Mouse (Mus musculus) thymus, postnatal 0 days (tissue): ENCODE data around the gene Cd200. TPM values are rescaled to one million over a fixed set of nuclear protein-coding genes. Genes with fewer than 3 reads are reported as not detected.
"Not testable (repeated sequence)": the region's sequence is repeated elsewhere in the genome, so short reads cannot be mapped to it uniquely, and the experiment has no call there.

ENCODE experiments used
- DNase-seq: peaks from one replicate; pipeline ENCODE4 v3.0.0-alpha.2; 2015; ENCODE audit warnings: low spot score
- polyA plus RNA-seq: library from polyadenylated mRNA; unstranded; fragments of >200 nt; fragmentation: Nextera tagmentation; extraction: Ambion mirVana; gene quantifications from 2 replicates; pipeline ENCODE4 v1.2.1, GENCODE M21; 2015

Cd200 gene
- polyA plus RNA-seq: 63.7 and 79.1 TPM in 2 replicates

GRCm38 (mm10) chr16:45408425-45409063, at the start of gene Cd200:
Gene Cd200 (minus strand): TSS chr16:45409053.
- peak; percentile 43 for DNase-seq

DNA sequence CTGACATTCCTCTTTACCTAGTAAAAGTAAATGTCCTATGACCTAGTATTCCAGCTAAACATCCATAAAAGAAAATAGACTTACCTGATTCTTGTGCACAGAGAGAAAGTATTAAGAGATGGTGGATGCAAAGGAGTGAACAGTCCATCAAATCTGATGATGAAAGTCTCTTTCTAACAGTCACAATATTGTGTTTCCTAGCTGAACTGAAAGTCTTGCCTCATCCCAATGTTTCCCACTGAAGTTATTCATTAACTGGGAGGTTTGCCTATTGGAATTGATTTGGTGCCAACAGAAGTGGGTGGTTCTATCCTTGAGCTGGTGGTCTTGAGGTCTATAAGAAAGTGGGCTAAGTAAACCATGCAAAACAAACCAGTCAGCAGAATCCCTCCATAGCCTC, 45.9 kb upstream of the Cd200 start:
- DNase-seq: no peak

DNA sequence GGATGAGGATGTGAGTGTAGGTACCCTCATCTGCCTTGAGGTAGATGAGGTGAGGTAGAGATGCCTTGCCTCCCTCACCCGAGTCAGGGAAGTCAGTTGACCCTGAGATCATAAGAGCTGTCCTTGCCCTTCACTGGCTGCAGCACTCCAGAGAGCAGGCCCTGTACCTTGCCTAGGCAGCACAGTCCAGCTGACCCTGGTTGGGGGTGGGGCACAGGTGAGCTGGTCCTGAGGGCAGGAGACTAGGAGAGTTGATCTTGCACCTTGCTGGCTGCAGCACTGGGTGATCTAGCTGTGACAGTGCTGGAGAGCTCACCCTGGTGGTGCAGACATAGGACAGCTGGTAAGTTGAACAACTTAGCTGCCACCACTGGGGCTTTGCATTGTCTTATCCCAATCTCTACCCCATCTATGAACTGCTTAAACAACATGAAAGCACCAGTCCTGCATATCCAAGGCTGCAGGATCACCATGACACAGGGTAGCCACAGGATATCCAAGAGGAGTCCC, 28.4 kb upstream of the Cd200 start:
- no peak for DNase-seq

DNA sequence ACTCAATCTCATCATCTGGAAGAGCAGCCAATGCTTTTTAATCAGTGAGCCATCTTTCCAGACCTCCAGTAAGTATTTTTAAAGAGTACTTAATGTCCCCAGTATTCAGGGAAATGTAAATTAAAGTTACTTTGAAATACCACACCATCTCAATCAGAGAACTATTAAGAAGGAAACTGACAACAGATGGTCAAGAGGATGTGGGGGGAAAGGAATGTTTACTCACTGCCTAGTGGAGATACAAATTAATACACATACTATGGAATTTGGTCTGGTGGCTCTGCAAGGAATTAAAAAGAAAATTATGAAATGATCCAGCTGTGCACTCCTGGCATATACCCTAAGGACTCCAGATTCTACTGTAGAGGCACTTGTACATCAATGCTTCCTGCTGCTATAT, 26.7 kb upstream of the Cd200 start:
- no peak for DNase-seq

DNA sequence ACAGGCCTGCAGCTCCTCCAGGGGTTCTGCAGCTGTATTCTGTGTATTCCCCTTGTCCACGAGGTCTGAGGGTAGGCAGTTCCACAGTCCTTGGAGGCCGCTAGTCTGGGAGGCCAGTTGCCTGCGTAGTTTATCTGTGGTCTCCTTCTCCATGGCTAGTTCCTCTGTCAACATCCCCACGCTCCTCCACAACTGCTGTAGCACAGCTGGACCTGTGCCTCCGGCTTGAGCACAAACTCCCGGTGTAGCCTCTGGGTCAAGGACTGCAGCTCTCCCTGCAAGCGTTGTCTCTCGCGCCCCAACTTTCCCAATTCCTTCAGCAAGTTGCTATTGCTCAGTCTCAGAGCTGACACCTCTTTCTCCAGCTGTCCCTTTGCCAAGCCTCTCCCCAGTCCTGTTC, 18.8 kb upstream of the Cd200 start:
- DNase-seq: no peak

- DNase-seq: no peak
Measured at GRCm38 (mm10) chr16:45413497-45413896, 4.6 kb upstream of the Cd200 start.

DNA sequence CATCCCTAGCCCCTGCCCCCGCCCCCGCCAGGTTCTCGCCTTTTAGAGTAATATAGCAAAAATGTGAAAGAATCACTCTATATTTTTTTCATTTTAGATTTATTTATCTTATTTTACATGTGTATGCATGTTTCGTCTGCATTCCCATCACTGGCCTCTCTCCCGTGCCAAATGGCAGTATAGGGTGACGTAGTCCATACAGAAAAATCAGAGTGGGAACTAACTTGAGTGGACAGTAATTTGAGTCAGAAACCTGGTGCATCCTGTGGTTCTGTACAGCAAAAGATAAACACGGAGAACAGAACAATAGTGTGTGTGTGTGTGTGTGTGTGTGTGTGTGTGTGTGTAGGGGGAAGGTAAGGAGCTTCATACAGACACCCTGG, 202 bp upstream of the Cd200 start:
- DNase-seq: not testable (repeated sequence)

DNA sequence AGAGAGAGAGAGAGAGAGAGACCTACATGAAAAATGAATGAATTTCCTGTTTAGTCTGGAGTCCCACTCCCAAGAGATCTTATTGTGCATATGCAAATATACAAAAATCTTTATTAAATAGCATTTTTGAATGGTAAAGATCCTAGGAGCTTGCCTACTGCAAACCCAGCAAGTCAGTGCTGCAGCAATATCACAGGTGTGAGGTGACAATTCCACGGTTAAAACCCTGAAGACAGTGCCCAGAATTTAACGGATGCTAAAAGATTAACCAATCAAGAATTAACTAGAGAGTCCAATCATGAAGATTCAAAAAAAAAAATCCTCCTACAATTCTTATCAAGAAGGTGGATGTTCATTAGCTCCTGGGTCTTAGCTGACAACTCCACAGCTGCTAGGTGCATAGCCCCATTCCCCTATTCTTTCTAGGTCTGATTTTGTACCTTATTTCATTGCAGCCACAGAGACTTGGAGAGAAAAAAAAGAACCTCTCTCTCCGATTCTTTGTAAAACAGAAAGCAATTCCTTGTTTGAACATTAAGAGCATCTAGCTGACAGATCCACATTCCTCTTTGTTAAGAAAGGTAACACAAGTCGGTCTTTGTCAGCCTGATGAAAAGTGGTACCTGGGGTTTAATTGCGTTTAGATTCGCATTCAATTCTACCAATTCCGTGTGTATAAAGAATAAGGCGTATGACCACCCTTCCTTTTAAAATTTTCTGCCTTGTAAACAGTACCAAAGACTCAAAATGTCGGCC, 1.0 kb downstream of the Cd200 start:
- no peak for DNase-seq

DNA sequence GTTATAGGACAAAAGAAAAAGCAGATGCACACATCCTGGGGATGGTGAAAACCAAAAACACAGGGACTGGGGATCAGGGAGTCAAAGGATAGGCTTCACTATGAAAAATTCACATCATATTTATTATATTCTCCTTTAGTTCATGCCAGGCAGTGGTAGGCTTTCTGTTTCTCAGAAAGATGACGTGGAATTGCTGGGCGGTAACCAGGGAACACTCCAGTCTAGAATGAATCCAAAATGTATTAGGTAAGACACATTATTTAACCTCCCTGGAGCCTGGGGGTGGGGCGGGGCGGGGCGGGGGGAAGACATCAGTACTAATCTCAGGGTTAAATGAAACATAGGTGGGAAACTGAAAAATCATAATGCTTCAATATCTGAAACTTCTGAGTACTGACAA, 1.8 kb downstream of the Cd200 start:
- no peak for DNase-seq

DNA sequence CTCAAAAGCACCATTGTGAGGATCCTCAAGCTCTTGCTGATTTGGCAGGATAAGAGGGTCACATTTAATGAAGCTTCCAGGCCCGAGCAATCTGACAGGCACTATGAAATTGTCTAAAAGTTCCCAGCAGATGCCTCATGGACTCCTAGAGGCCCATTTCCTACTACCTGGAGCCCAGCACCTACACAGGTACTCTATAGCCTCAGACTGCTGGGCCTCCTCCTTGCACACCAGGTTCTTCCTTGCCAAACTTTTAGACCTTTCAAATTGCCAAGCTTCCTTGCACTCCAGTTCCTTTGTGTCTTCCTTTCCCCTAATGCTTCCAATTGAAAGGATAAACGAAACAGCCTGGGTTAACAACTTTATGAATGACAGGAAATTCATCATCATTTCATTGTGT, 5.9 kb downstream of the Cd200 start:
- no peak for DNase-seq

DNA sequence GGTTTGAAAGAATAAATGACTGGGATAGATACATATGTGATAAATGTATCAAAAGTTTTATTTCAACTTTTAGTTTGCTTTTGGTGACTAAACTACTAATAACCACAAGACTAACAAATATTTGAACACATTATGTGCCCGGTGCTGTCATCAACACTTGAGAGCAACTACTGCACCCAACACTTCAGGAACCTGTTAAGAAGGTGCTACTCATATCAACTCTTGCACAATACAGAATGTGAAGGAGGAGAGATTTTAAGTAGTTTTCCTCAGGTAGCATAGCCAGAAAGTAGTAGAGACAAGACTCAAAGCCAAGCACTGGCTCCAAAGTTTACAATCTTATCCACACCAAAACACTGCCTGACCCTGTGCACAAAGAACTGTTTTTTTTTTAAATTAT, 6.8 kb downstream of the Cd200 start:
- DNase-seq: no peak

DNA sequence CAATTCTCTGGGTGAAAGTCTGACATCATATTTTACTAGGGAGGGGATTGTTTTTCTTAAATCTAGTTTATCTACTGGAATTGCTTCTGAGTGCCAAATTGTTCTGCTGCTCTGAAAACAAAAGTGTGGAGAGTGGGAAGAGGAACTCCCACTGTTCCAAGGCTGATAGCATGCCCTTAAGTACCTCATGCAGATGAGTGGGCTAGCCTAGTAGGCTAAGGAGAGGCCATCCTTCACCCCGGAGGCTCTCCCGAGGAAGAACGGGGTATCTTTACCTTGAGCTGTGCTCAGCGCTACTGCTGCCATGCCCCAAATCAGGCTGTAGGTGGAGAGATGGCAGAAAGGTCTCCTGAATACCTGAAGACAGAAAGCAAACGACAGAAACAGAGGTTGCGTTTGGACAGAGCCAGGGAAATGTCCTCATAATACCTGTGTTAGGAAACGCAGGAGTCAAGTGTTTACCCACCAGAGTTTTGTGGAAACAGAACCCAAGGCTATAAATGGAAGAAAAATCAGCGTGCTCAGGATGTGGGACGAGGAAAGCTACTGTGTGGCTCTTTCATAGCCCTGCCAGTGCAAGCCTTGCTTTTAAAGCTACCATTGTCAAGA, 8.8 kb downstream of the Cd200 start:
- no peak for DNase-seq

DNA sequence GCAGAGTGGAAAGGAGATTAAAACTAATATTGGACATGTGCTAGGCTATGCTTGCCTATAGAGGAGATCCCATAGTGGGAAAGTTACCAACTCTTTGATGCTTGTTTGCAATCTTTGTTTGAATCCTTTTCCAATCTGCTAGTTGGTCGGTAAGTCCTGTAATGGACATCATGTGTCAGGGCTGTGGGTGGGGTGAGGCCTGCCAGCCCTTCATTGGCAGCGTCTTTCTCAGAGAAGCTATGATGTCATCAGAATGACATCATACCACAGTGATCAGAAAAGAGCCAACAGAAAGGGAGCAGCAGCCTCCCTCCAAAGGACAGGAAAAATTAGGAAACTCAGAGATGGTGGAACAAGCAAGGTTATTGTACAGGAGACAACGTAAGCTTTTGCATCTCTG, 9.4 kb downstream of the Cd200 start:
- no peak for DNase-seq

GRCm38 (mm10) chr16:45397440-45397839, 11.4 kb downstream of the Cd200 start:
- no peak for DNase-seq

DNA sequence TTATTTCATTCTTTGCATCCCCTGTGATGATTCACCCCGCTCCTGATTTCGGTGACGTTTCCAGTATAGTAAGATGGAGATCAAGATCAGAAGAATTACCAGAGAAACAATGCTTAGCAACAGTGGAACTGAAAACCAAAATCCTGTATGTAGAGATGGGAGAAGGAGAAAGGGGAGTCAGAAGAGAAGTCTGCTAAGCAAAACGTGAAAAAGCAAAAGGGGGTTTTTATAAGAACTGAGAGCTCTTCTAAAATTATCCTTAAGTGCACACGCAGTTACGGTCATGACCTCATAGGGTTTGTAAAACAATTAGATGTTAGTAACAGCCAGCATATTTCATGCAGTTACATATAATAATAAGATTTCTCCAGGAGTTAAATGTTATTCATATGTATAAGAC, 16.6 kb downstream of the Cd200 start:
- DNase-seq: no peak

- no peak for DNase-seq
Measured at GRCm38 (mm10) chr16:45391680-45392079, 17.2 kb downstream of the Cd200 start.

- DNase-seq: no peak
Measured at GRCm38 (mm10) chr16:45390286-45390956, 18.4 kb downstream of the Cd200 start.

- peak; percentile 33 for DNase-seq
Measured at GRCm38 (mm10) chr16:45389833-45390232, 19.0 kb downstream of the Cd200 start.

DNA sequence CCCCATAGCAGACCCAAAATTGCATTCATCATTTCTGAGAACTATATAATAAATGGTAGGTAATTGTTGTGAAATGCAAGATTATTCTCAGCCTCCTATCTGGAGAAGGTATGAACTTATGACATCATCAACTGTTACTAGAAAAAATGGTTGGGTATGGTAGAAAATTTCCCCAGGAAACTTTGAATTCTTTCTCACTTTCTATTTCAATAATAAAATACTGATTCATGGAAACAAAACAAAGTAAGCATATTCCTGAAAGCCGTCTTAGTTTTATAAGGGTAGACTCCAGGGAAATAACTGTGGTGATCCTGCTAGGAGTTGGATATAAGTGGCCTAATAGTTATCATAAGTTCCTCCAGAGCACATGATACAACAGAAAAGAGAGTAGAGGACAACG, 19.8 kb downstream of the Cd200 start:
- DNase-seq: no peak

GRCm38 (mm10) chr16:45381811-45382210, 27.0 kb downstream of the Cd200 start:
- no peak for DNase-seq

- DNase-seq: no peak
Measured at GRCm38 (mm10) chr16:45378959-45379358, 29.9 kb downstream of the Cd200 start.
